Mouse (Mus musculus) left cerebral cortex, adult 11 months (tissue): Measurements from ENCODE around the gene Duoxa2.

Experiments used
- DNase-seq: peaks from one replicate; pipeline ENCODE4 v3.0.0; 2022; ENCODE audit warnings: low spot score

Gene Duoxa2

DNA sequence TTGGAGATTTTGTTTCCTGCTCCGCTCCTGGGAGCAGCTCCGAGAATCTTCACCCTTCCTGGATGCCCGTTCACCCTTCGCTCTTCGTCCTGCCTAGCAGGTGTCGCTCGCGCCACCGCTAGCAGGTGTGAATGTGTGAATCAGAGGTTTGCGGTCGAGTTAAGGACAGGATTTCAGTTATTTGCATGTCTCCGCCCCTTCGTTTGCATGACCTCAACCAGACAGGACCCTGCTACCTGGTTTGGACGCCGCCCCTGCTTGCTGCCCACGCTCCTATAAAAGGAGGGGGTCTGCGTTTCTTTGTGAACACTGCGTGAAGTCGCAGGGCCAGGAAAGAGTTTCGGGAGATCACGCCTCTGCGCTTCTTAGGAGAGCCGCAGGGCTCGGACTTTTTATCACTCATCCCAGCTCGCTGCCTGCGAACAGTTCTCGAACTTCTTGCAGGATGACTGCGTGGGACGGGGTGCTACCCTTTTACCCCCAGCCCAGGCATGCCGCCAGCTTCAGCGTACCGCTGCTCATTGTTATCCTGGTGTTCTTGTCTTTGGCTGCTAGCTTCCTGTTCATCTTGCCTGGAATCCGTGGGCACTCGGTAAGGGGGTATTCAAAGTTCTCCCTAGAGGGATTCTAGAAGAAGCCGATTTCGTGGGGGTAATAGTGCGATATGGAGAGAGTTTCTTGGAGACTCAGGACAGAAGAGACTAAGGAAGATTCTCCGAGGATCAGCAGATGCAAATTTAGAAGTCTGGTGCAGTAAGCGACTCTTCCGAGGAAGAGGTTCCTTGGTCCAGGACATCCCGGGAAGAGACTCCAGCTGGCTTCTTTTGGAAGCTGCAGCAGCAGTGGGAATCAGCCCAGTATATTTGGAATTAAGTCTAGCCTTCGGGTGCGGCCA, at the start of gene Duoxa2:
TSS of gene Duoxa2 (plus strand) at position 305 of the 895 bp plus-strand sequence.
- no peak for DNase-seq

DNA sequence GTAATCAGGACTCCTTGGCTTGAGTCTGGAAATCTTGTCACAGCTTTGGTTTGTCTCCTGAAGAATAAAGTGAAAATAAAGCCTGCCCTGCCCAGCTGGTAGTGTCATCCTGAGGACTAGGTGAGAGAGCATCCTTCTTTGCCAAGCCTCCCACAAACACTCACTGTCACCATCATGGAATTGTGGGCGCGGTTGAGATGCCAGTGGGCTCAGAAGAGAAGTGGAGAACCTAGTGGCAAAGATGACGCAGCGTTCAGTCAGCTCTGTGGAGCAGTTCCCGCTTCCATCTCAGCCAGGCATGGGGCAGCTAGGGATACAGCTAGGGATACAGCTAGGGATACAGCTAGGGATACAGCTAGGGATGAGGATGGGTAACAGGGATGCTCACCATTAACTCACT, 42.7 kb upstream of the Duoxa2 start:
- no peak for DNase-seq

DNA sequence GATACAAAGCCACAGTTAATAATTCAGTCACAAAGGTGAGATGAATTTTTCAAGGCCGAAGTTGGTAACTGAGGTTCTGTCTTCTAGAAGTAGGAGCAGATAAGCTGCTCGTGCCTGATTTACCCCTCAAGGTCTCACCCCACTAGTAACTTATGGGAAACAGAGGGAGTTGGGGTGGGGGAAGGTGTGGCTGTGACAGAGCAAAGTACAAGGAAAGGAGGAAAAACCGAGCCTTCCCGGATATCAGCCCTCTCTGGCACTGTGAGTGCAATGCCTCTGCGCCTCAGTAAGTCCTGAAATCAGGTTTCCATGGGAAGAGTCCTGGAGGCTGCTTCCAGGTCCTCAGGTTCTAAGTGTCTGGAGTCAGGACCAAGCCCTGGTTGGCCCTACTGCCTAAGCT, 38.0 kb upstream of the Duoxa2 start:
- DNase-seq = no peak

DNA sequence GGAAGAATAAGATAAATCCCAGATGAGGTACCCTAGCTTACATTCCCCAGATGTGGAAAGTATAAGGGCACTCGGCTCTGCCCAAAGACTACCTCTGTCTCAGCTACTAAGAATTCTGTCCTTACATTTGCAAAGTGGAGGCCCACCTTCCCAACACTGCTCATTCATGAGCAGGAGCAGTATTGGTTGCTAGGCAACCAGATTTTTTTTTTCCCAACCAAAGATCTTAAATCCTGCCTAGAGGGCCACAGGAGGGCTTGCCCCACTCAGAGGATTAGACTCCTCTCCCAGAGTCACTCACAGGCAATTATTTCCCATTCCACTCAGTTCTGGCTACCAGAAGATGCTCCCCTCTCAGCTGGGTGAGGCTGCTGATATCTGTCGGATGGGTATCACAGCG, 34.0 kb upstream of the Duoxa2 start:
- no peak for DNase-seq

DNA sequence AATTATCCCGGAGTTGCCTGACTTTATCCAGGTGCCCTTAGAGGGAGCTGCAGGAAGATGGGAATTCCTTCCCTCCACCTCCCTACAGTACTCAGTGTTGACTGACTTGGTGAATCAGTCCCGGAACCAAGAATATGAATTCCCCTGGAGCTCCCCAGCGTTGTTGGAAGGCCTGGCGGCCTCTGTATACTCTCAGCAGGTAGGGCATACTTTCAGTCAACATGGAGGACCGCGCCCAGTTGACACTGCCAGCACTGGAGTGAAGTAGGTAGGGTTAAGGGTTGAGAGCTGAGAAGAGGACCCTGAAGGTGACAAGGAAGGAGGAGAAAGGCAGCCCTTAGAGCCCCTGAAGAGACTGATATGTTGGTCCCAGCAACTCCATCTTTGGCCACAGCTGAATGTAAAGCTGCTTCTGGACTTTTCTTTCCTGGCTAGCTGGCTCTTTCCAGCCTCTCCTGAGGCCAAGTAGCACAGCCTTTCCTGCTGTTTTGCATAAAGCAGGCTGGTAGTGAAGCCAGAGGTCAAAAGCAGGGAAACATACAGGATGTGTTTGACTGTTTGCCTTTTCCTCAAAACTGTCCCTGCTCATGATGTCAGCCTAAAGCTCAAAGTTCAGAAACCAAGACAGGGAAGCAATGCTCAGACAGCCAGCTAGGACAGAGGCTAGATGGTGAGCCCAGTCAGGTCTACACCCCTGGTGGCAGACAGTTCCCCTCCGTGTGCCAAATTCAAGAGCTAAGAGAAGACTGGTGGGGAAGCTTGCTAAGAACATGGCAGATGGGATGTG, 32.1 kb upstream of the Duoxa2 start:
- DNase-seq = no peak

DNA sequence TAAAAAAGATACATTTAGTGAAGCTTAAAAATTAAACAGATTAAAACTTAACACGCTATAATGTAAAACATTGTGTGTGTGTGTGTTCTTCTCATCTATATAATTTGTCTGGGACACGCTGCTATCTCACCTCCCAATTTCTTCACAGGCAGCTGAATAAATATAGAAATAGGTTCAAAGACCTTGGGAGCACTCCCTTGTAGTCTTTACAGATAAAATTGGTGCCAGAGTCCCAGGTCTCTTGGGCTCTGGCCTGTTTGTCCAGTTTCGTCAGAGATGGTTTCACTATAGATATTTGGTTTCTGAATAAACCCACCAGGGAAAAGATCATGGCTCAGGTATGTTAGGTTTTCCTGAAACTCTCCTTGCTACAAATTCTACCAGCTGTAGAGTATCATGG, 19.9 kb upstream of the Duoxa2 start:
- no peak for DNase-seq

DNA sequence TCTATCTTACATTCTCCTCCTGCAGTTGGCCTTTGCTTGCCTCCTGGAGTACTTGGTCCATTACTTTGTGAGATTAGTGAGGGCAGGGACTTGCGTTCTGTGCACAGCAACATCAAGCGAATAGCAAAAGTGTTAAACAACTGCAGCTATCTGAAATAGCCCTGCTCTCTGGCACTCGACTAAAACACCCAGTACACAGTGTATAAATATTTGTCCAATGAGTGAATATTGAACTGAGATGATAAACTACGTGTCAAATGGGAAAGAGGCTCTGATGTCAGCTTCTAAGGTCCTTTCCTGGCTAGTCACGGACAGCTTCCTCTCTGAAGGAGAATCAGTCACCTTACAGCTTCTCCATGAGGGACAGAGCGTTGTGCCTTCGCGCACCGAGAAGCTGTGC, 14.6 kb upstream of the Duoxa2 start:
- no peak for DNase-seq

DNA sequence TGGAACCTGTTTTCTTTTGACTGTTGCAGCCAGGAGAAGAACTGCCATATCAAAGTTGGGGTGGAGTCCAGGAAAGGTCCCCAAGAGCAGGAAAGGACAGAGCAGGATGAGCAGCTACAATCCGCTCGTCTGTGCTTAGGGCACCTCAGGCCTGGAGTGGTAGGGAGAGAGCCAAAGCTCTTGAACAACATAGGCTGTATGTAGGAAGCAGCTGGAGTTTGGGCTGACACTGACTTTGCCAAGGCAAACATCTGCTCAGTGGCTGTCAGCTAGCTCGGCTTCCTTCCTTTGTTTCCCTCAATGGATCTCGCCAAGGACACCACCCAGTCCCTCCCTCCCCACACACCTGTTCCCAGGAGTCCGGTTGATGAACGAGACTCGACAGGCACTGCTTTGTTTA, 12.6 kb upstream of the Duoxa2 start:
- no peak for DNase-seq

DNA sequence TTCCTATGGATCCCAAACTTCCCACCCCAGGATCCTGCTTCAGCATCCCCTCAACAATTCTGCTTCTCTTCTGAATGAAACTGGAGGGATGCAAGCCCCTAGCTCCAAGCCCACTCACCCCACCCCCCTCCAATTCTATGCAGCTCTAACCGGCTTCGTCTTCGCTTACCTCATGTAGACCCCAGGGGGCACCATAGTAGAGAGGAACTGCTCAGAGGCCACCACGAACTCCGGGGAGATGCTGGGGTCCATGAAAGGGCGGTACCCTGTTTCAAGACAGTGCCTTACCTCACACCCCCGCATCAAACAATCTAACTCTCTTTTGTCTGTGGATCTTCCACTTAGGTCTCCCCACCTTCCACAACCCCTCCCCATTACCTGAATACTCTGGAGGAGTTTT, 3.8 kb upstream of the Duoxa2 start:
- no peak for DNase-seq

DNA sequence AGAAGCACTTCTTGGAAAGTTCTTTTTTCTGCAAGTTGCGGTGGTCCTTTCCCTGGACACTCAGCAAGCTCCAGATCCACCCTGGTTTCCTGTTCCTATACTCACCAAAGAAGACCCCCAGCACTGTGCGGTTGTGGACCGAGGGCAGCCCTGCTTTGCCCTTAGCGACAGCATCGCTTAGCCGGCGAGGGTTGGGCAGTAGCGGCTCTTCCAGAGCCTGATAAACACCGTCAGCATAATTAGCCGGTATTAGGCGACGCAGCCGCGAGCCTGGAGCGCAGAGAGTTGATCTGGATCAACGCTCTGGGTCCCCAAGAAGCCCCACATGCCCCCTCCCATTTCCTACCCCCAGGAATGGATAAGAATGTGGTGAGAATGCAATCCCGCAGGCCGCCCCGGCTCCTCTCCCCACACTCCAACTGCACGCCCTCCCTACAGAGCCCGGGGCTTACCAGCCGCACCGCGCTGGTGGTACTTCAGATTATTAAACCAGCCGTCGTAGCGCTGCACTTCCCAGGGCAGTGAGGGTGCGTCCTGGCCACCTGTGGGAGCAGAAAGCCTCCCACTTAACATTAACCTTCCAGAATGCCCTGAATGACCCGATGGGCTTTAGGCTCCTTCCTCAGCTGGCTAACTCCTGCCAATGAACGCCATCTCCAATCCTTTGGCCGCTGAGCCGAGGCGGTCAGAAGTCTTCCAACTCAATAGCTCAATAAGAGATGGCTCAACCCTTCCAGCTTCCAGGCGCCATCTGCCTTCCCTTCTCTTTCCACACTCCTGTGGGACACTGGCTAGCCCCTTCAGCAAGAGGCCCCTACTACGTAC, 1.2 kb upstream of the Duoxa2 start:
- no peak for DNase-seq

DNA sequence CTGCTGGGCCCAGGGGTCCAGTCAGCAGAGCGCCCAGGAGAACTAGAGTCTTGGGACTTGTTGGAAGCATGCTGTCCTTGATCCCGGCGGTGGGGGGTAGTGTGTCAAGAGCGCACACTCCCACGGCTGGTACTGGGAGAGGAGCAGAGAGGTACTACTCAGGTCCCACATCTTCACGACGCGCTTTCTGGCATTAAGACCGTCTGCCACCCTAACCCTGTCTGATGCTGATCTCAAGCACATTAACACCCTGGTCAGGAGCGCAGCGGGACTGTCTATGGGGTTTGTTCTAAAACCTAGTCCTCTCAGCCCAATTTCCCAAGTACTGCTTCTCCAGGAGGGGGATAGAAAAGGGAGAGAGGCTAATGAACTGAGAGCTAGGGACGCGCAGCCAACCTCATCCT, 602 bp upstream of the Duoxa2 start, which contains the start of gene Duox2:
TSS of gene Duox2 (minus strand) at position 354 of the 404 bp plus-strand sequence.
- no peak for DNase-seq

DNA sequence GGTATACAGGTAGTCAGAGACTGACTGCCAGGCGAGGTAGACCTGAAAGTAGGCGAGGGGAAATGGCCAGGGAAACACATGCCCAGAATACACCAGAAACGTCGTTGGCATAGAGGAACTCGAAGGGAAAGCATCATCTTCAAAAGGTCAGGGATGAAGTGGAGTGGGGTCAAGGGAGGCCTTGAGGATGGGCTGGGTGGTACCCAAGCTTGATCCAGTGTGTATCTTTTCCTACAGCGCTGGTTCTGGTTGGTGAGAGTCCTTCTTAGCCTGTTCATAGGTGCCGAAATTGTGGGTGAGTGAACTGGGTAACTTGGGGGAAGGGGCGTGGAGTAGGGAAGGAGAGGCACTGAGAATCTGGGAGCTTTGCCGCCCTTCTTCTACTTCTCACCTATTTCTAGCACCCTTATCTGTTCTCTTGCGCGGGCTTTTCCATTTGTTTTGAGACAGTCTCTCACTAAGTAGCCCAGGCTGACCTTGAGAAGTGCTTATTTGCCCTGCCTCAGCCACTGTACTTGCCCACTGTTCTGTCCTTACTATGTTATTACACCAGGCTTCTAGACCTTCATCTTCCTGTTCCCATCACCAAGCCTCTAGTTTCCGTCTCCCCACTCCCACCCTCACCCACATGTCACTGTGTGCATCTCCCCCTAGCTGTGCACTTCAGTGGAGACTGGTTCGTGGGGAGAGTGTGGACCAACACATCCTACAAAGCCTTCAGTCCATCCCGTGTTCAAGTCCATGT, 1.4 kb downstream of the Duoxa2 start:
- no peak for DNase-seq

DNA sequence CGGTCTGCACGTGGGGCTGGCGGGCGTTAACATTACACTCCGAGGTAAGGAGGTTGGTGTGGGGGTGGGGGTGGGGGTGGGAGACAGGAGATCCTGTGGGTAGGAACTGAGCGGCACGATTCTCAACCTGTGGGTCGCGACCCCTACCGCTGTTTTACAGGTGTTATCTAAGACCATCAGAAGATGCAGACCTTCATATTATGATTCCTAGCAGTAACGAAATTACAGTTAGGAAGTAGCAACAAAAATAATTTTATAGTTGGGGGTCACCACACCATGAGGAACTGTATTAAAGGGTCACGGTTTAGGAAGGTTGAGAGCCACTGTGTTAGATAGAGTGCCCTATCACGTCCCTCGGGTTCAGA, 1.9 kb downstream of the Duoxa2 start:
- DNase-seq = no peak

DNA sequence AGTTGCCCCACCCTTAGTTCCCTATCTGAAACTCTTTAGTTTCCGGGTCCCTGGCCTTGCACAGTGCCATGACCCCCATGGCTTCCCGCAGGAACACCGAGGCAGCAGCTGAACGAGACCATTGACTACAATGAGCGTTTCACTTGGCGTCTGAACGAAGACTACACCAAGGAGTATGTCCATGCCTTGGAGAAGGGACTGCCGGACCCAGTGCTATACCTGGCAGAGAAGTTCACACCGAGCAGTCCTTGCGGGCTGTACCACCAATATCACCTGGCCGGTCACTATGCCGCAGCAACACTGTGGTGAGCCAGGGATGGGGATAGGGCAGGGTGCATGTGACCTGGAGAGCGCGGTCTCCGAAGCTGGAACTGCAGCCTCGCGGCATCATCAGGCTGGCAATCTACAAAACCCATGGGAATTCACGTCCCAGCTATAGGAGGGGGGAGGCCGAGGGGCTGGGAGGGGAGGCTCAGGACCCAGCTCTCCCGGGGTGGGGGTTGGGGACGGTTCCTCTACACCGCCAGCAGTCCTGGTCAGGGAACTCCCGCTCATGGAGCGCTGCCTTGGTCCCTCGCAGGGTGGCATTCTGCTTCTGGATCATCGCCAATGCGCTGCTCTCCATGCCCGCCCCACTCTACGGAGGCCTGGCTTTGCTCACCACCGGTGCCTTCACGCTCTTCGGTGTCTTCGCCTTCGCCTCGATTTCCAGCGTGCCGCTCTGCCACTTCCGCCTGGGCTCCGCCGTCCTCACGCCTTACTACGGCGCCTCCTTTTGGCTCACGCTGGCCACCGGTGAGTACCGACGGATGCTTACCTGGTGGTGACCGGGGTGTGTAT, 2.6 kb downstream of the Duoxa2 start:
- no peak for DNase-seq

DNA sequence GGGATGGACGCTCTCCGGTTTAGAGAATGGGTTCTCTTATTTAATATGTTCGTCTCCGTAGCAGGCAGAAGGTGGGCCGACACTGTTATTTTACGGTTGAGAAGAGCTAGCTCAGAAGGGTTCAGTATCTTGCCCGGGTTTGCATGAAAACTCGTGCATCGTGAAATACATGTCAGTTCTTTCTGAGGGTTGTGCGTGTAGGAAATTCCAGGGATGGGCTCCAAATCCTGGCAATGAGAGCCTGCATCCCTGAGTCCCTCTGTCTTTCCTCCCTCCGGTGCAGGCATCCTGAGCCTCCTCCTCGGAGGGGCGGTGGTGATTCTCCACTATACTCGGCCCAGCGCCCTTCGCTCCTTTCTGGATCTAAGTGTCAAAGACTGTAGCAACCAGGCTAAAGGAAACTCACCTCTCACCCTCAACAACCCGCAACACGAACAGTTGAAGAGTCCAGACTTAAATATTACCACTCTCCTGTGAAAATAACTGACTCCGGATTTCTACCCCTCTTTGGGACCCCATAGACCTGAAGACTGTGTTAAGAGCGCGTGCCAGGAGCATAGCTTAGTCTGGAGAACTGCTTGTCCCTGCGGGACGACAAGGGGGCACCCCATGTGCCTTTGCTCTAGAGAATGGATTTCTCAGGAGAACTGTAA, 3.3 kb downstream of the Duoxa2 start:
- no peak for DNase-seq

DNA sequence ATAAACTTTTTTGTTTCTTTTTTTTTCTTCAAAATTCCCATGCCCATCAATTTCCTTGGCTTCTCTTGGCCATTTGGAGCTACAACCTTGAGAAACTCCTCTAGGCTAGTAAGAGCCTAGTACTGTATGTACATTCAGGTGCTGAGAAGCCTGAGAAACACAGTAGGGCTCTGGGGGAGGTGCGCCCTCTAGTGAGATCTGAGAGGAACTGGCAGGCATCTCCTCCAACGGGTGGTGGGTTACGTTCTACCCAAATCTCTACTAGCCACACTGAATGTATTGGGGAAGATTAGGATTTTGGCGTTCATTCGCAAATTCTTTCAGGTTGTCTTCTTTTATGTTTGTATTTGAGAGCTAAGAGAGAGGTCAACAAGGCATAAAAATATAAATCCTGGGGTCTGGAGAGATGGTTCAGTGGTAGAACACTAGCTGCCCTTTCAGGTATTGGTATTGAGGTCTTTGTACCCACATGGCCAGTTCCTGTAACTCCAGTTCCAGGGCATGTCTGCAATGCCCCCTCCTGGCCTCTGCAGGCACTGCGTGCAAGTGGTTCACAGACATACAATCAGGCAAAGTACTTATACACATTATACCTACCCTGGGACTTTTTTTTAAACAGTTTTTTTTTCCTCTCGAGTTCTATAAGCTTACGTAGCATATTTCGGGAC, 4.0 kb downstream of the Duoxa2 start:
- DNase-seq = no peak

DNA sequence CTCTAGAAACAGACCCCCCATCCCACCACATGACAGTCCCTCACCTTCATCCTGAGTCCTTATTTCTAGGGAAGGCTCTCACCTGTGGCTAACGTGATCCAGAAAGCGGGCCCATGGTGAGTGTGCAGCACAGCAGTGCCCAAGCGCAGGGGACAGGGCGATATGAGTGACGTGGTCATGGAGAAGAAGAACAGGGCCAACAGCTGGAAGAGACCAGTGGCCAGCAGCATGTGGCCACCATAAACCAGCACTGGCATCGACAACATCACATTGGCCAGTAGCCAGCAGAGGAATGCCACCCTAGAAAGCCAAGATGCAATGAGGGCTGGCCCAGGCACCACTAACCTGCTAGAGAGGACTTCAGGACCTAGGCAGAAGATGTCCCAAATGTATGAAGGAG, 5.8 kb downstream of the Duoxa2 start:
- DNase-seq = no peak

DNA sequence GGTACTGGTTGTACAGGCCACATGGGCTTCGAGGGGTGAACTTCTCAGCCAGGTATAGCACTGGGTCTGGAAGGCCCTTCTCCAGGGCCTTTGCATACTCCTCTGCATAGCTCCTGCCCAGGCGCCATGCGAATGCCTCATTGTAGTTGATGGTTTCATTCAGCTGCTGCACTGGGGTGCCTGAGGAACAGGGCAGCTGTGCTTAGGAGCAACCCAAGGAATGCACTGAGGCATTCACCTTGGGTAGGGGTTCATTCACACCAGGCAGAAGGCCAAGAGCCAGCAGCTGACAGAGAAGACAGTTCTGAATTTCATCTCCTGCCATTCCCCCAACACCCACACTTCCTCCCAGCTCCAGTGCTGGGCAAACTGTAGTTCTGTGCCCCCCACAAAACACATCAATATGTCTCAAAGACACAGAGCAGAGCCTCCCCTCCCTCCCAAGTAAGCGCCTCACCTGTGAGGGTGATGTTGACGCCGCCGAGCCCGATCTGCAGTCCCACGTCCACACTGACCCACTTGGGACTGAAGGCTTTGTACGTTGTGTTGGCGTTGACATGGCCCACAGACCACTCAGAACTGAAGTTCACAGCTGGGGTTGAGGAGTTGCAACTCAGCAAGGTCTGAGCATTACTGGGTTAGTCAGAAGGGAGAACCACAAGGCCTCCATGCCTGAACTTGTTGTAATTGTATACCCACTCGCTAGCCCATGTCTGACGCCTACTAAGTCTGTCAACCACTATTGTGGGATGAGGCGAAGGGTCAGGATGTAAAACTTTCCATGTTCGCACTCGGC, 6.6 kb downstream of the Duoxa2 start:
- no peak for DNase-seq

DNA sequence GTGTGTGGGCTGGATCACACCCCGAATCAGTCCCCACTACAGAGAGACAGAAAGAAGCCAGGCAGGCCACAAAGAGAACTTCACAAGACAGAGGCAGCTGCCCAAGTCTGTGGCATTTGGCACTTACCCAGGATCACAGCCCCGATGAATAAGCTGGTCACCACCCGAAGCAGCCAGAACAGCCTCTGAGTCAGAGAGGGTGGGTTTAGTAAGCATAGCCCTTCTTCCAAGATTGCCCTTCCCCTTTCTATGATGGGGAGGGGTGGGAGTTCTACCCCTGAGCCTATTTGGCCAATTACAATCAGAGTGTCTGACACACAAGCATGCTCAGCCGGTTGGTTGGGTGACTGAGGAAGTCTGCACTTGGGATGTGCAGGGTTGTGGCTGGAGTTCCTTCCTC, 7.5 kb downstream of the Duoxa2 start:
- DNase-seq = no peak
